Mouse (Mus musculus) kidney, postnatal 25 days (tissue): ENCODE results near the gene Scd1.

ENCODE experiments used
- DNase-seq, 2 experiments: peaks; one replicate each; pipeline ENCODE4 v3.0.0; 2021; ENCODE audit warnings: mixed read lengths in 2 of 2

Scd1 gene

GRCm38 (mm10) chr19:44363529-44363928, 44.1 kb downstream of the Scd1 start:
- peak; percentile 71 to 73 for DNase-seq

DNA sequence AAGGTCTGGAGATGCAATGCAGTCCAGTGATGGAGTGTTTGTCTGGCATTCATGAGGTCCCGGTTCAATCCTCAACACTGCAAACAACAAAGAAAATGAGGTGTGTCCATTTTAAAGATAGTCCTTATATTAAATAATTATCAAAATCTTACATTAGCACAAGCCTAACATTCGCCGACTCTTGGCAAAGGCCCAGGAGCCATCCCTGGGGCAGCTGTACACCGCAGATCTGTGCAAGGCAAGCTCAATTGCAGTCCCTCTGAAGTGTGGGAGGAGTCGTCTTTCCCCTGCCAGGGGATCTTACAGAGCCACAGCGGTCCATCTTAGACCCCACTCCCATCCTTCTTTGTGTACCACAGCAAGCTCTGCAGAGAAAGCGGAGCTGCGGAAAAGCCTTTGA, 49.0 kb downstream of the Scd1 start:
- no peak for DNase-seq

DNA sequence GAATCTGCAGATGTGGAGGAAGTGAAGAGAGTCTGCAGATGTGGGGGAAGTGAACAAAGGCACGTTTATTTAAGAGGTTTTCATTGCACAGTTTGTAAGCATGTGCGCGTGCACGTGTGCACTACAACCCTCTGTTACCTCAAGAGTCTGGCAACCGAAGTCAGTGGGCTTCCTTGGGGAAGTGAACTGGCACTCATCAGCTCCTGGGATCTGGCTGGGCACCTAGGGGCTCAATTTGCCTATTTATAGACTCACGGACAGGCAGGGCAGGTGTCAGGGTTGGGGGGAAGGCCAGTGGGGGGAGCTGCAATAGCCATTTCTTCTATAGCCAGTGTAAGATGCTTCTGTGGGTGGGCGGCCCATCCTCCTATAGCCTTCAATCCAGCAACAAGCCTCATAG, 55.9 kb downstream of the Scd1 start:
- DNase-seq, result no peak

DNA sequence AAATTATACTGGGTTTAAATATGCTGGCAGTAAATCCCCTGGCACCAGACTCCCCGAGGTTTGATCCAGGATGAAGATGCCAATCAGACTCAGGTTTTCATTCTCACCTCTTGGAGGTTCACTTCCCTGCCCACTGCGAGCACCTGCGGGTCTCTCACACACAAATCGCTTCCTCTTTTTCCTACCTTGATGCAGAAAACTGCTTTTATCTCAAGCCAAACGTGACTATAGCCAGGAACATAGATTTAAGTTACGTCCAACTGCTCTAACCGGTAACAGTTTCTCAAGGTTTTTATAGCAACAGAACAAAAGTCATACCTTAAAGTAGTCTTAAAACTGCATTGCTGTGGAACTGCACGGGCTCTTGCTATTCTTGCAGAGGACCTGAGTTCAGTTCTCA, 58.0 kb downstream of the Scd1 start:
- no peak for DNase-seq
